Mouse (Mus musculus) adipocyte (in vitro differentiated cells): ENCODE results near the gene Gm4131.

ENCODE experiments used
- DNase-seq: peaks from one replicate; pipeline ENCODE4 v3.0.0-alpha.2; 2016; ENCODE audit warnings: low spot score

Gene Gm4131

GRCm38 (mm10) chr14:62550121-62550520 is 16.6 kb downstream of the Gm4131 start:
- peak; percentile 36 for DNase-seq

- no peak for DNase-seq
Measured at GRCm38 (mm10) chr14:62546746-62547145, 20.0 kb downstream of the Gm4131 start.

GRCm38 (mm10) chr14:62546296-62546695 is 20.4 kb downstream of the Gm4131 start:
- no peak for DNase-seq

- DNase-seq: peak; percentile 33
Measured at GRCm38 (mm10) chr14:62541751-62542150, 25.0 kb downstream of the Gm4131 start.

GRCm38 (mm10) chr14:62539834-62540233 is 26.9 kb downstream of the Gm4131 start:
- no peak for DNase-seq

GRCm38 (mm10) chr14:62536988-62537387 is 29.7 kb downstream of the Gm4131 start:
- DNase-seq: no peak

- no peak for DNase-seq
Measured at GRCm38 (mm10) chr14:62536127-62536526, 30.6 kb downstream of the Gm4131 start.

GRCm38 (mm10) chr14:62530951-62531350 is 35.8 kb downstream of the Gm4131 start:
- DNase-seq: no peak

- DNase-seq: no peak
Measured at GRCm38 (mm10) chr14:62512845-62513244, 53.9 kb downstream of the Gm4131 start.

GRCm38 (mm10) chr14:62509350-62509749 is 57.4 kb downstream of the Gm4131 start:
- DNase-seq: peak; percentile 76

- DNase-seq: no peak
Measured at GRCm38 (mm10) chr14:62506261-62506660, 60.5 kb downstream of the Gm4131 start.

GRCm38 (mm10) chr14:62497391-62497790 is 69.3 kb downstream of the Gm4131 start:
- DNase-seq: no peak

GRCm38 (mm10) chr14:62496501-62496900 is 70.2 kb downstream of the Gm4131 start:
- DNase-seq: no peak

- DNase-seq: no peak
Measured at GRCm38 (mm10) chr14:62493456-62493855, 73.3 kb downstream of the Gm4131 start.

GRCm38 (mm10) chr14:62492196-62492850 is 74.4 kb downstream of the Gm4131 start:
- peak; percentile 80 for DNase-seq

GRCm38 (mm10) chr14:62488270-62488669 is 78.5 kb downstream of the Gm4131 start:
- no peak for DNase-seq

- DNase-seq: no peak
Measured at GRCm38 (mm10) chr14:62481381-62481780, 85.3 kb downstream of the Gm4131 start.

- no peak for DNase-seq
Measured at GRCm38 (mm10) chr14:62479395-62479794, 87.3 kb downstream of the Gm4131 start.

- no peak for DNase-seq
Measured at GRCm38 (mm10) chr14:62474481-62474880, 92.2 kb downstream of the Gm4131 start.

- no peak for DNase-seq
Measured at GRCm38 (mm10) chr14:62472061-62472460, 94.7 kb downstream of the Gm4131 start.

GRCm38 (mm10) chr14:62468753-62469125 is 98.0 kb downstream of the Gm4131 start:
- DNase-seq: no peak

GRCm38 (mm10) chr14:62468119-62468752 is 98.5 kb downstream of the Gm4131 start:
- DNase-seq: no peak

- peak; percentile 26 for DNase-seq
Measured at GRCm38 (mm10) chr14:62464966-62465365, 101.8 kb downstream of the Gm4131 start.

GRCm38 (mm10) chr14:62459541-62459940 is 107.2 kb downstream of the Gm4131 start:
- DNase-seq: no peak
